In the genomic region with DNA sequence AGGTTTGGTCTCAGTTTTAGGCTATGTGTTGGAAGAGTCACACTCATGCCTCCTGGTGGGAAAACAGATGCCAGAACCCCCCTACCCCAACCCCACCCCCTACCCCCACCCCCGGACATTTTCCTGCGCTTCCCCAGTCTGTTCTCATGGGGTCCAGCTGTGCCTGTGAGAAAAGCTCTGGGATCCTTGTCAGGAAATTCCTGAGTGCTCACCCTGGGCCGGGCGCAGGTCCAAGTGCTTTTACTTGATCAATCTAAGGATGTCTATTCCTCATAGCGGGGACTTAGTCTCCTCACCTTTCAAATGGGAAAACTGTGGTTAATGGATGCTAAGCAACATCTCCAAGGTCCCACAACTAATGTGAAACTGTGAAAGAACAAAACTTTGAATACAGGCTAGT, we compare ENCODE assay signal across 12 mouse cellular contexts. TPM values are rescaled to one million over a fixed set of nuclear protein-coding genes. Genes with fewer than 3 reads are reported as not detected.
A peak's percentile ranks its signal among the peaks of the same experiment; 100 is the strongest.
DNase-seq lines count a peak whose midpoint lies in the region; ATAC-seq and TF ChIP-seq lines count a peak whose summit lies in the region.
"Had no signal": no experiment of that assay in that cellular context is flagged by ENCODE, and none has a peak within 500 bp of the region (broad histone marks: within the 10 kb centered on the region; RNA-seq: fewer than 3 reads in every experiment).

No protein-coding gene starts in this region.

- ATAC-seq in kidney, embryonic 15.5 days (replicated peaks; ENCODE audit: low FRiP score): no peak
- no peak for ATAC-seq in hindbrain, postnatal 0 days
- no peak for ATAC-seq in monocyte, adult 5-6 weeks (replicated peaks; ENCODE audit: insufficient number of reproducible peaks, low FRiP score, low TSS enrichment, poor library complexity, severe bottlenecking)
- ATAC-seq: liver, postnatal 0 days had no signal

- H3K36me3 ChIP-seq in kidney, embryonic 15.5 days: no peaks in the 10 kb centered on the region
- H3K36me3 ChIP-seq in hindbrain, postnatal 0 days (ENCODE audit: insufficient read depth, low read length): no peaks in the 10 kb centered on the region
- H3K36me3 ChIP-seq: stomach, embryonic 15.5 days had no signal

- H3K27me3 ChIP-seq in kidney, embryonic 15.5 days: no peaks in the 10 kb centered on the region
- H3K27me3 ChIP-seq in hindbrain, postnatal 0 days (ENCODE audit: insufficient read depth, low read length): no peaks in the 10 kb centered on the region
- H3K27me3 ChIP-seq: stomach, embryonic 15.5 days had no signal

- TF ChIP-seq CTCF in hindbrain, postnatal 0 days (IDR thresholded peaks at IDR 0.05; ENCODE audit: low read depth): no peak

- H3K9me3 ChIP-seq in kidney, embryonic 15.5 days (replicated peaks): no peaks in the 10 kb centered on the region
- no peaks in the 10 kb centered on the region for H3K9me3 ChIP-seq in hindbrain, postnatal 0 days (ENCODE audit: low read length)
- H3K9me3 ChIP-seq: stomach, embryonic 15.5 days had no signal

- H3K27ac ChIP-seq in kidney, embryonic 15.5 days: no peak overlapping the region
- H3K27ac ChIP-seq in hindbrain, postnatal 0 days: no peak overlapping the region
- H3K27ac ChIP-seq: kidney, postnatal 0 days; stomach, embryonic 15.5 days had no signal

- H3K9ac ChIP-seq in kidney, embryonic 15.5 days: no peak overlapping the region
- H3K9ac ChIP-seq in hindbrain, postnatal 0 days (replicated peaks; ENCODE audit: low read length): no peak overlapping the region
- H3K9ac ChIP-seq: liver, postnatal 0 days; stomach, embryonic 15.5 days had no signal

- no peak overlapping the region for H3K4me3 ChIP-seq in kidney, embryonic 15.5 days (replicated peaks)
- H3K4me3 ChIP-seq in hindbrain, postnatal 0 days (ENCODE audit: low read length): no peak overlapping the region
- H3K4me3 ChIP-seq: stomach, embryonic 15.5 days had no signal

- H3K4me2 ChIP-seq in kidney, embryonic 15.5 days: no peak overlapping the region
- no peak overlapping the region for H3K4me2 ChIP-seq in hindbrain, postnatal 0 days (ENCODE audit: low read depth, low read length)
- H3K4me2 ChIP-seq: stomach, embryonic 15.5 days had no signal

- DNase-seq in kidney, adult 18-20 months: peak; percentile 13
- DNase-seq in right cerebral cortex, postnatal 4 days: peak; percentile 50
- DNase-seq in right cerebral cortex, adult 2 months (ENCODE audit: low spot score in 2 of 2): no peak
- DNase-seq in hindbrain, postnatal 0 days (ENCODE audit: low spot score): peak; percentile 47
- no peak for DNase-seq in thymus, postnatal 0 days (ENCODE audit: low spot score)
- no peak for DNase-seq in natural killer cell, adult 2 months (ENCODE audit: low spot score in 2 of 2)
- DNase-seq: cerebellum, adult 11 months; liver, postnatal 0 days had no signal

- WGBS in kidney, embryonic 15.5 days: 27% methylated on average over 5 of the region's 5 CpGs
- WGBS in hindbrain, postnatal 0 days: 22% methylated on average over 5 of the region's 5 CpGs

- peaks cover 11% of the 10 kb centered on the region for H3K4me1 ChIP-seq in kidney, embryonic 15.5 days
- H3K4me1 ChIP-seq in hindbrain, postnatal 0 days (ENCODE audit: insufficient read depth, low read length): 0 out of 2 replicates have a peak, but pooled peaks cover 2% of the 10 kb centered on the region

RNA-seq across cellular contexts. Expression of gene Dcaf4, which starts 7.1 kb away (rescaled TPM):
- polyA plus RNA-seq in kidney, embryonic 15.5 days (2015; fragmentation: Nextera tagmentation; extraction: Ambion mirVana): 27.6 and 30.8 TPM in 2 replicates
- 45.0 and 55.6 TPM in 2 replicates for total RNA-seq in hindbrain, postnatal 0 days (2014; rRNA removed)
- polyA plus RNA-seq in hindbrain, postnatal 0 days (2015; fragmentation: Nextera tagmentation; extraction: Ambion mirVana): 34.5 and 36.9 TPM in 2 replicates
- 25.0 and 26.2 TPM in 2 replicates for polyA plus RNA-seq in thymus, postnatal 0 days (2015; fragmentation: Nextera tagmentation; extraction: Ambion mirVana)
- total RNA-seq in monocyte, adult 5-6 weeks (2017): 6.4 to 14.1 TPM (median 10.5 TPM) in 3 replicates

RNA-seq across cellular contexts. Expression of gene Dpf3, which starts 25.7 kb away (rescaled TPM):
- polyA plus RNA-seq in kidney, embryonic 15.5 days (2015; fragmentation: Nextera tagmentation; extraction: Ambion mirVana): 14.8 and 14.9 TPM in 2 replicates
- total RNA-seq in hindbrain, postnatal 0 days (2014; rRNA removed): 35.8 and 38.9 TPM in 2 replicates
- polyA plus RNA-seq in hindbrain, postnatal 0 days (2015; fragmentation: Nextera tagmentation; extraction: Ambion mirVana): 16.0 and 19.8 TPM in 2 replicates
- 0.78 and 1.1 TPM in 2 replicates for polyA plus RNA-seq in thymus, postnatal 0 days (2015; fragmentation: Nextera tagmentation; extraction: Ambion mirVana)
- total RNA-seq in monocyte, adult 5-6 weeks (2017): 5.2 to 5.5 TPM (median 5.3 TPM) in 3 replicates

Comparison
In these comparisons a context has a peak if more than half of its experiments do, and no peak if none do; other contexts are left out.
1. DNase-seq: peak in kidney, adult 18-20 months (single experiment), right cerebral cortex, postnatal 4 days (single experiment) and hindbrain, postnatal 0 days (single experiment); none in right cerebral cortex, adult 2 months (0 of 2), thymus, postnatal 0 days (single experiment) and natural killer cell, adult 2 months (0 of 2).